Mouse (Mus musculus): ENCODE measurements around the gene Prkcb. TPM values are rescaled to one million over a fixed set of nuclear protein-coding genes. Genes with fewer than 3 reads are reported as not detected.

Prkcb gene
- polyA plus RNA-seq, 1 experiment: 10.9 TPM

GRCm38 (mm10) chr7:122506467-122506866 is 217.9 kb downstream of the Prkcb start:
- DNase-seq: no peak
- Histone ChIP-seq H3K4me1 (ENCODE audit: control insufficient read depth, insufficient read depth, low read length) (no peaks in the 10 kb centered on the region), H3K4me3 (replicated peaks; ENCODE audit: extremely low read depth, low read depth, low read length) (no peak overlapping the region)
- TF ChIP-seq POLR2A (IDR thresholded peaks at IDR 0.05; ENCODE audit: borderline replicate concordance, extremely low read depth, low read depth, low read length) (no peak), CTCF (IDR thresholded peaks at IDR 0.05; ENCODE audit: insufficient read depth, low read length) (no peak)
- WGBS: 96% methylated on average over 2 of the region's 2 CpGs

- no peak for DNase-seq
- H3K4me3 ChIP-seq (replicated peaks; ENCODE audit: extremely low read depth, low read depth, low read length): no peak overlapping the region
- no peaks in the 10 kb centered on the region for H3K4me1 ChIP-seq (ENCODE audit: control insufficient read depth, insufficient read depth, low read length)
- 37% methylated on average over 7 of the region's 7 CpGs for WGBS
- TF ChIP-seq POLR2A (IDR thresholded peaks at IDR 0.05; ENCODE audit: borderline replicate concordance, extremely low read depth, low read depth, low read length) (no peak), CTCF (IDR thresholded peaks at IDR 0.05; ENCODE audit: insufficient read depth, low read length) (no peak)
These were observed 221.4 kb downstream of the Prkcb start for GRCm38 (mm10) chr7:122509903-122510302.

GRCm38 (mm10) chr7:122512430-122512966 is 223.9 kb downstream of the Prkcb start:
- no peak for DNase-seq
- 65% methylated on average over 13 of the region's 13 CpGs for WGBS
- Histone ChIP-seq H3K4me3 (replicated peaks; ENCODE audit: extremely low read depth, low read depth, low read length) (no peak overlapping the region), H3K4me1 (ENCODE audit: control insufficient read depth, insufficient read depth, low read length) (no peaks in the 10 kb centered on the region)
- TF ChIP-seq CTCF (IDR thresholded peaks at IDR 0.05; ENCODE audit: insufficient read depth, low read length) (no peak), POLR2A (IDR thresholded peaks at IDR 0.05; ENCODE audit: borderline replicate concordance, extremely low read depth, low read depth, low read length) (no peak)

GRCm38 (mm10) chr7:122520850-122521638 is 232.5 kb downstream of the Prkcb start:
- Histone ChIP-seq H3K4me3 (replicated peaks; ENCODE audit: extremely low read depth, low read depth, low read length) (no peak overlapping the region), H3K4me1 (ENCODE audit: control insufficient read depth, insufficient read depth, low read length) (no peaks in the 10 kb centered on the region)
- DNase-seq: no peak
- WGBS: 55% methylated on average over 7 of the region's 7 CpGs
- no peak for TF ChIP-seq POLR2A (IDR thresholded peaks at IDR 0.05; ENCODE audit: borderline replicate concordance, extremely low read depth, low read depth, low read length)
- no peak for TF ChIP-seq CTCF (IDR thresholded peaks at IDR 0.05; ENCODE audit: insufficient read depth, low read length)

- DNase-seq: no peak
- TF ChIP-seq POLR2A (IDR thresholded peaks at IDR 0.05; ENCODE audit: borderline replicate concordance, extremely low read depth, low read depth, low read length) (no peak), CTCF (IDR thresholded peaks at IDR 0.05; ENCODE audit: insufficient read depth, low read length) (no peak)
- Histone ChIP-seq H3K4me1 (ENCODE audit: control insufficient read depth, insufficient read depth, low read length) (no peaks in the 10 kb centered on the region), H3K4me3 (replicated peaks; ENCODE audit: extremely low read depth, low read depth, low read length) (no peak overlapping the region)
- 91% methylated on average over 11 of the region's 11 CpGs for WGBS
These were observed 239.7 kb downstream of the Prkcb start for GRCm38 (mm10) chr7:122528201-122528600.

GRCm38 (mm10) chr7:122528646-122529045 is 240.1 kb downstream of the Prkcb start:
- H3K4me1 ChIP-seq (ENCODE audit: control insufficient read depth, insufficient read depth, low read length): no peaks in the 10 kb centered on the region
- no peak overlapping the region for H3K4me3 ChIP-seq (replicated peaks; ENCODE audit: extremely low read depth, low read depth, low read length)
- TF ChIP-seq CTCF (IDR thresholded peaks at IDR 0.05; ENCODE audit: insufficient read depth, low read length): no peak
- TF ChIP-seq POLR2A (IDR thresholded peaks at IDR 0.05; ENCODE audit: borderline replicate concordance, extremely low read depth, low read depth, low read length): no peak
- no peak for DNase-seq
- 91% methylated on average over 5 of the region's 5 CpGs for WGBS

GRCm38 (mm10) chr7:122533566-122534360 is 245.2 kb downstream of the Prkcb start:
- TF ChIP-seq CTCF (IDR thresholded peaks at IDR 0.05; ENCODE audit: insufficient read depth, low read length) (no peak), POLR2A (IDR thresholded peaks at IDR 0.05; ENCODE audit: borderline replicate concordance, extremely low read depth, low read depth, low read length) (no peak)
- Histone ChIP-seq H3K4me3 (replicated peaks; ENCODE audit: extremely low read depth, low read depth, low read length) (no peak overlapping the region), H3K4me1 (ENCODE audit: control insufficient read depth, insufficient read depth, low read length) (no peaks in the 10 kb centered on the region)
- DNase-seq: no peak
- WGBS: 85% methylated on average over 9 of the region's 9 CpGs

- no peak for DNase-seq
- WGBS: 64% methylated on average over 3 of the region's 3 CpGs
- TF ChIP-seq POLR2A (IDR thresholded peaks at IDR 0.05; ENCODE audit: borderline replicate concordance, extremely low read depth, low read depth, low read length) (no peak), CTCF (IDR thresholded peaks at IDR 0.05; ENCODE audit: insufficient read depth, low read length) (no peak)
- Histone ChIP-seq H3K4me3 (replicated peaks; ENCODE audit: extremely low read depth, low read depth, low read length) (no peak overlapping the region), H3K4me1 (ENCODE audit: control insufficient read depth, insufficient read depth, low read length) (no peaks in the 10 kb centered on the region)
These were observed 256.1 kb downstream of the Prkcb start for GRCm38 (mm10) chr7:122544616-122545015.

- DNase-seq: no peak
- WGBS: 67% methylated on average over 6 of the region's 6 CpGs
- H3K4me1 ChIP-seq (ENCODE audit: control insufficient read depth, insufficient read depth, low read length): no peaks in the 10 kb centered on the region
- TF ChIP-seq CTCF (IDR thresholded peaks at IDR 0.05; ENCODE audit: insufficient read depth, low read length) (no peak), POLR2A (IDR thresholded peaks at IDR 0.05; ENCODE audit: borderline replicate concordance, extremely low read depth, low read depth, low read length) (no peak)
- H3K4me3 ChIP-seq (replicated peaks; ENCODE audit: extremely low read depth, low read depth, low read length): no peak overlapping the region
These were observed 268.1 kb downstream of the Prkcb start for GRCm38 (mm10) chr7:122556575-122557140.

Data from lung, adult 2 months (tissue).